In genomic region chr14:104326089-104326488, GRCm38 (mm10) we compare ENCODE assay signal across 13 mouse cellular contexts.
DNase-seq lines count a peak whose midpoint lies in the region; ATAC-seq and TF ChIP-seq lines count a peak whose summit lies in the region.
"Had no signal": no experiment of that assay in that cellular context is flagged by ENCODE, and none has a peak within 500 bp of the region (broad histone marks: within the 10 kb centered on the region; RNA-seq: fewer than 3 reads in every experiment).

No protein-coding gene starts in this region.

- 36% methylated on average over 10 of the region's 10 CpGs for WGBS in kidney, embryonic 14.5 days
- WGBS in midbrain, embryonic 14.5 days, result 28% methylated on average over 10 of the region's 10 CpGs
- 80% methylated on average over 10 of the region's 10 CpGs for WGBS in heart, embryonic 10.5 days
- 51% methylated on average over 10 of the region's 10 CpGs for WGBS in lung, postnatal 0 days

- ATAC-seq in kidney, embryonic 14.5 days (ENCODE audit: low FRiP score, low TSS enrichment), result peak; percentile 95
- ATAC-seq in midbrain, embryonic 14.5 days (ENCODE audit: low FRiP score, low TSS enrichment), result peak; percentile 31; the same call in 1 of the 2 replicates
- no peak for ATAC-seq in lung, postnatal 0 days

- H3K4me3 ChIP-seq in kidney, embryonic 14.5 days (ENCODE audit: low read length), result no peak overlapping the region
- H3K4me3 ChIP-seq in midbrain, embryonic 14.5 days (replicated peaks; ENCODE audit: low read depth, low read length), result no peak overlapping the region
- no peak overlapping the region for H3K4me3 ChIP-seq in heart, embryonic 10.5 days
- H3K4me3 ChIP-seq in lung, postnatal 0 days (ENCODE audit: low read depth, low read length), result no peak overlapping the region
- H3K4me3 ChIP-seq: heart, embryonic 13.5 days had no signal

- H3K27ac ChIP-seq in kidney, embryonic 14.5 days (ENCODE audit: low read depth, low read length), result no peak overlapping the region
- no peak overlapping the region for H3K27ac ChIP-seq in midbrain, embryonic 14.5 days (replicated peaks; ENCODE audit: low read depth, low read length)
- H3K27ac ChIP-seq in heart, embryonic 10.5 days, result no peak overlapping the region
- H3K27ac ChIP-seq in lung, postnatal 0 days (ENCODE audit: low read length), result no peak overlapping the region
- H3K27ac ChIP-seq: heart, embryonic 13.5 days had no signal

- no peak for TF ChIP-seq CTCF in lung, postnatal 0 days (IDR thresholded peaks at IDR 0.05)

- no peak for DNase-seq in kidney, postnatal 36 days
- peak; percentile 0 for DNase-seq in brain, adult 2 months (ENCODE audit: low read depth, low spot score)
- DNase-seq in embryo, embryonic 10.5 days (ENCODE audit: low spot score), result peak; percentile 7
- peak; percentile 53 for DNase-seq in midbrain, embryonic 14.5 days
- no peak for DNase-seq in heart, embryonic 10.5 days (ENCODE audit: low spot score)
- DNase-seq in lung, postnatal 0 days (ENCODE audit: low spot score), result no peak
- DNase-seq: cerebellum, adult 18-20 months; heart, postnatal 4 days; kidney, adult 8-10 months; lung, embryonic 14.5 days had no signal

- no peak overlapping the region for H3K9ac ChIP-seq in kidney, embryonic 14.5 days (ENCODE audit: low read depth, low read length)
- H3K9ac ChIP-seq in midbrain, embryonic 14.5 days (replicated peaks; ENCODE audit: low read length), result no peak overlapping the region
- H3K9ac ChIP-seq in lung, postnatal 0 days (replicated peaks; ENCODE audit: low read depth), result no peak overlapping the region
- H3K9ac ChIP-seq: heart, embryonic 13.5 days; lung, embryonic 14.5 days had no signal

- TF ChIP-seq EP300 in lung, postnatal 0 days (IDR thresholded peaks at IDR 0.05), result no peak

- H3K27me3 ChIP-seq in kidney, embryonic 14.5 days (ENCODE audit: control insufficient read depth, insufficient read depth, low read length), result no peaks in the 10 kb centered on the region
- H3K27me3 ChIP-seq in midbrain, embryonic 14.5 days (ENCODE audit: control insufficient read depth, insufficient read depth, low read length), result no peaks in the 10 kb centered on the region
- H3K27me3 ChIP-seq in heart, embryonic 10.5 days (ENCODE audit: insufficient read depth, poor library complexity, severe bottlenecking), result no peaks in the 10 kb centered on the region
- H3K27me3 ChIP-seq in lung, postnatal 0 days (replicated peaks; ENCODE audit: insufficient read depth, low read length), result no peaks in the 10 kb centered on the region
- H3K27me3 ChIP-seq: heart, embryonic 13.5 days had no signal

- no peaks in the 10 kb centered on the region for H3K9me3 ChIP-seq in kidney, embryonic 14.5 days (ENCODE audit: control insufficient read depth, low read length)
- H3K9me3 ChIP-seq in midbrain, embryonic 14.5 days (ENCODE audit: control insufficient read depth, low read length), result no peaks in the 10 kb centered on the region
- no peaks in the 10 kb centered on the region for H3K9me3 ChIP-seq in heart, embryonic 10.5 days
- no peaks in the 10 kb centered on the region for H3K9me3 ChIP-seq in lung, postnatal 0 days (ENCODE audit: low read length)
- H3K9me3 ChIP-seq: heart, embryonic 13.5 days had no signal

- H3K4me2 ChIP-seq in kidney, embryonic 14.5 days (replicated peaks; ENCODE audit: low read depth, low read length), result no peak overlapping the region; the same call in 1 of the 2 replicates
- no peak overlapping the region for H3K4me2 ChIP-seq in midbrain, embryonic 14.5 days (ENCODE audit: low read length)
- no peak overlapping the region for H3K4me2 ChIP-seq in lung, postnatal 0 days (replicated peaks; ENCODE audit: low read depth, low read length)
- H3K4me2 ChIP-seq: heart, embryonic 13.5 days; lung, embryonic 14.5 days had no signal

- H3K4me1 ChIP-seq in kidney, embryonic 14.5 days (ENCODE audit: control insufficient read depth, insufficient read depth, low read length), result no peaks in the 10 kb centered on the region
- H3K4me1 ChIP-seq in midbrain, embryonic 14.5 days (ENCODE audit: control insufficient read depth, insufficient read depth, low read length), result no peaks in the 10 kb centered on the region
- no peaks in the 10 kb centered on the region for H3K4me1 ChIP-seq in heart, embryonic 10.5 days
- H3K4me1 ChIP-seq in lung, postnatal 0 days (ENCODE audit: insufficient read depth, low read depth, low read length), result no peaks in the 10 kb centered on the region
- H3K4me1 ChIP-seq: heart, embryonic 13.5 days had no signal

- H3K36me3 ChIP-seq in kidney, embryonic 14.5 days (ENCODE audit: control insufficient read depth, insufficient read depth, low read length), result no peaks in the 10 kb centered on the region
- no peaks in the 10 kb centered on the region for H3K36me3 ChIP-seq in midbrain, embryonic 14.5 days (ENCODE audit: control insufficient read depth, insufficient read depth, low read length)
- no peaks in the 10 kb centered on the region for H3K36me3 ChIP-seq in heart, embryonic 10.5 days
- H3K36me3 ChIP-seq in lung, postnatal 0 days (ENCODE audit: insufficient read depth, low read length), result no peaks in the 10 kb centered on the region
- H3K36me3 ChIP-seq: G1E; heart, embryonic 13.5 days had no signal

Comparison
In these comparisons a context has a peak if more than half of its experiments do, and no peak if none do; other contexts are left out.
1. DNase-seq: peak in brain, adult 2 months (single experiment), embryo, embryonic 10.5 days (single experiment) and midbrain, embryonic 14.5 days (single experiment); none in kidney, postnatal 36 days (0 of 2), heart, embryonic 10.5 days (single experiment) and lung, postnatal 0 days (single experiment).